Mouse (Mus musculus) erythroblast, embryonic 14.5 days (primary cell): ENCODE results near the gene Ppp4r1. TPM values are rescaled to one million over a fixed set of nuclear protein-coding genes. Genes with fewer than 3 reads are reported as not detected.

Source experiments
- H3K27me3 ChIP-seq: 2 replicates; pipeline ENCODE4 v1.6.1; 2012; ENCODE audit warnings: inconsistent platforms; ENCODE audit not compliant: control insufficient read depth
- H3K36me3 ChIP-seq: 2 replicates; pipeline ENCODE4 v1.6.1; 2012; ENCODE audit warnings: mild to moderate bottlenecking, inconsistent platforms; ENCODE audit not compliant: control insufficient read depth
- H3K4me1 ChIP-seq: 2 replicates; pipeline ENCODE4 v1.6.1; 2012; ENCODE audit warnings: inconsistent platforms; ENCODE audit not compliant: control insufficient read depth
- H3K4me3 ChIP-seq: replicated peaks from 2 replicates; pipeline ENCODE3; 2012; ENCODE audit warnings: moderate library complexity, mild to moderate bottlenecking, inconsistent platforms
- H3K9me3 ChIP-seq: 2 replicates; pipeline ENCODE4 v1.6.1; 2012; ENCODE audit warnings: low read length, inconsistent platforms, mixed read lengths; ENCODE audit not compliant: control insufficient read depth
- GATA1 ChIP-seq: IDR thresholded peaks from 2 replicates; pipeline ENCODE4 v1.6.1; 2012; ENCODE audit warnings: low read length, inconsistent platforms, mixed read lengths
- TAL1 ChIP-seq: IDR thresholded peaks from 3 replicates; pipeline ENCODE4 v1.6.1; 2012; ENCODE audit warnings: low read length, inconsistent platforms, mixed read lengths
- polyA plus RNA-seq: library from polyadenylated mRNA; stranded (reverse); fragments of >175 nt; gene quantifications from 2 replicates; pipeline ENCODE4 v1.2.3, GENCODE M21; 2012

Gene Ppp4r1
- polyA plus RNA-seq, 1 experiment = 0.14 TPM

DNA sequence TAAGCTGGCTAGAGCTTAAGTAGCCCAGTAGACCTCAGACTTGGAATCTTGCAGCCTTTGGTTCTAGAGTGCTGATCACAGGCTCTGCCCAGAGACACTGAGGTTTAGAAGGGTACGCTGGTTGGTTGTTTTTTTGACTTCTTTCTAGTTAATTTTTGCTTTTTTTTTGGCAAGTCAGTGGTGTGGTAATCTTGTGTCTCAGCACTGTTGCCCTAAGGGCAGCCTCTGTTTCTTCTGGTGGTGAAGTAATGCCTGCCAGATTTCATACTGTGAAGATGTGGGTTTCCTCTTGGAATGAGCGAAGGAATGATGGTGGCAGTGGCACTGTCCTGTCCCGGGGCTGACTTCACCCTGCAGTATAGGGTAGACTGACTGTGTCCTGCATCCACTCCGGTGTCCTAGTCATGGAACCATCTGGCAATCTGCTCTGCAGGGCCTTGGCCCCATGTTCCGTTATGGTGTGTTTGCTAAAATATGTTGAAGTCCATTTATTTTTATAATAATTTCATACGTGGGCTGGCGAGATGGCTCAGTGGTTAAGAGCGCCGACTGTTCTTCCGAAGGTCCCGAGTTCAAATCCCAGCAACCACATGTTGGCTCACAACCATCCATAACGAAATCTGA, 11.0 kb downstream of the Ppp4r1 start:
- Histone ChIP-seq H3K36me3 (peaks cover 10% of the 10 kb centered on the region; the same call in 1 of the 2 replicates), H3K27me3 (no peaks in the 10 kb centered on the region), H3K9me3 (no peaks in the 10 kb centered on the region), H3K4me1 (no peaks in the 10 kb centered on the region; the same call in 1 of the 2 replicates), H3K4me3 (no peak overlapping the region)
- TF ChIP-seq GATA1 (no peak), TAL1 (no peak)

GRCm38 (mm10) chr17:65794096-65794850, 11.9 kb downstream of the Ppp4r1 start:
- peaks cover 10% of the 10 kb centered on the region; the same call in 1 of the 2 replicates for H3K36me3 ChIP-seq
- no peaks in the 10 kb centered on the region for H3K9me3 ChIP-seq
- H3K4me1 ChIP-seq = peaks cover 2% of the 10 kb centered on the region
- TF ChIP-seq TAL1 (no peak), GATA1 (no peak)
- no peak overlapping the region for H3K4me3 ChIP-seq
- H3K27me3 ChIP-seq = no peaks in the 10 kb centered on the region

- no peak overlapping the region for H3K4me3 ChIP-seq
- no peaks in the 10 kb centered on the region for H3K27me3 ChIP-seq
- H3K4me1 ChIP-seq = peaks cover 11% of the 10 kb centered on the region
- H3K9me3 ChIP-seq = no peaks in the 10 kb centered on the region
- peaks cover 8% of the 10 kb centered on the region for H3K36me3 ChIP-seq
- TF ChIP-seq GATA1 (no peak), TAL1 (no peak)
These were observed 13.7 kb downstream of the Ppp4r1 start for GRCm38 (mm10) chr17:65796056-65796455.

DNA sequence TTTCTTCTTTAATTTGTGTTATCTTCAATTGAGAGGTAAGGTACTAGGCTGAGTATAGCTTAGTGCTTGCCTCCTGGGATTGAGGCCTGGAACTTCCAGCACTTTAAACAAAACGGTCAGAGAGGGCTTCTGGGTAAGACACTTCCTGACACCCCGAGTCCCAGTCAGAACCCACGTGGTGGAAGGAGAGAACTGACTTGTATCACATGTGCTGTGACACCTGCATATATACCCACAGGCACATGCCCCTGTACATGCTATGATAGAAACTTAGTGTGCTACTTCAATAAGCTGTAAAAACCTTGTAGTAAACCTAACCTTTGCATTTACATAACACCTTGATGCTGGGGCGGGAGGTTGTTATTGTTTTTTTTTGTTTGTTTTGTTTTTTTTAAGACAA, 16.1 kb downstream of the Ppp4r1 start:
- H3K27me3 ChIP-seq = no peaks in the 10 kb centered on the region
- H3K4me1 ChIP-seq = peaks cover 11% of the 10 kb centered on the region
- H3K4me3 ChIP-seq = no peak overlapping the region
- H3K36me3 ChIP-seq = peaks cover 14% of the 10 kb centered on the region
- TF ChIP-seq TAL1 = no peak
- no peak for TF ChIP-seq GATA1
- no peaks in the 10 kb centered on the region for H3K9me3 ChIP-seq

DNA sequence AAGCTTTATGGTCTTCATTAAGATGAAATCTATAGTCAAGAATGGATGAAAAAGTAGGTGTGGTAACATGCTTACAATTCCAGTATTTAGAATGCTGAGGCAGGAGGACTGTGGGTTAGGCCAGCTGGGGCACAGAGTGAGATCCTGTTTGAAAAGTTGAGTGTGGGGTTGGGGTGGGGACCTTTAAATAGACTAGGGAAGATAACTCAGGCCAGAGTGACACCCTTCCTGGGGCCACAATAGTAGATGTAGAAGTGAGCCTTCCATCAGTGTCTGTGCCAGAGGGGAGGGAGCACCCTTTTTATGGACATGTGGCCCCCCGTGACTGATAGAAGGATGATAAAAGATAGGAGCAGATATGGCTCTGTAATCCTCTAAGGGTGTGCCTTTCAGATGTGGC, 17.0 kb downstream of the Ppp4r1 start:
- Histone ChIP-seq H3K4me3 (no peak overlapping the region), H3K36me3 (peaks cover 13% of the 10 kb centered on the region), H3K4me1 (peaks cover 11% of the 10 kb centered on the region), H3K27me3 (no peaks in the 10 kb centered on the region), H3K9me3 (no peaks in the 10 kb centered on the region)
- TF ChIP-seq GATA1 (no peak), TAL1 (no peak)

DNA sequence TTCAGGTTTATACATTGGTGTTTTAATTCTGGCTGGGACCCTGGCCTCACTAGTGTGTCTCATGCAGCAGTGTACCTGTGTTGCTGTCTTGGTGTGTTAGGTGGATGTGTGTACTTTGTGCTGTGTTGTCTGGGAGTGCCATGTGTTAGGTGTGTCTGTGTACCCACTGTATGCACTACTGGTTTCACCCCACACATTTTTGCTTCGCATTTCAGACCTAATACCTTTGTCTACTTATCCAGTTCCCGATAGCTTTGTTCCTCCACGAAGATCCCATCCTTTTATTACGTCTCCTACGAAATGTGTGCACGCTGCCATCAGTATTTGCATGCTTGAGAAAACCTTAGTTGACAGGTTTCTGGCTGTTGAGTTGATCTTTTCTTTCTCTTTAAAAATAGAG, 18.1 kb downstream of the Ppp4r1 start:
- TF ChIP-seq TAL1 (no peak), GATA1 (no peak)
- H3K27me3 ChIP-seq = no peaks in the 10 kb centered on the region
- no peaks in the 10 kb centered on the region for H3K9me3 ChIP-seq
- no peak overlapping the region for H3K4me3 ChIP-seq
- H3K36me3 ChIP-seq = peaks cover 10% of the 10 kb centered on the region
- H3K4me1 ChIP-seq = peaks cover 11% of the 10 kb centered on the region

DNA sequence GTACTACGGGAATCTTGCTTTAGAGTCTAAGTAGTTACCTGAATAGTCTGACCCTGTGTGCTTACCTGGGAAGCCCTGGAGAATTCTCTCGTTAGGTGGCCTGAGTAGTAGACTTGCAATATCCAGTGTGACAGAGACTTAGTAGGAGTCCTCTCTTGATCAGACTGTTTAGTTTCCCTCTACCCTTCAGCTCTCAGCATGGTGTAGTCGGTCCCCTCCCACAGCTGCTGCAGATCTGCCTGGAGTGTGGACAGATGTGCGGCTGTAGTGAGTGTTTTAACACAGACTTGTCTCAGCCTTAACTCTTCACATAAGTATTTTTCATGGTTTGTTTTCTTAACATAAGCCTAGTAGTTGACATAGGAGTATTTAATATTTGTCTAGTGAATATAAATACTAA, 19.7 kb downstream of the Ppp4r1 start:
- no peaks in the 10 kb centered on the region for H3K27me3 ChIP-seq
- no peak for TF ChIP-seq GATA1
- no peak for TF ChIP-seq TAL1
- peaks cover 14% of the 10 kb centered on the region for H3K36me3 ChIP-seq
- H3K9me3 ChIP-seq = no peaks in the 10 kb centered on the region
- H3K4me1 ChIP-seq = peaks cover 11% of the 10 kb centered on the region
- no peak overlapping the region for H3K4me3 ChIP-seq

- peaks cover 25% of the 10 kb centered on the region for H3K36me3 ChIP-seq
These were observed 23.6 kb downstream of the Ppp4r1 start for GRCm38 (mm10) chr17:65805966-65806365.

GRCm38 (mm10) chr17:65806416-65806815, 24.0 kb downstream of the Ppp4r1 start:
- TF ChIP-seq GATA1 (no peak), TAL1 (no peak)
- Histone ChIP-seq H3K36me3 (peaks cover 29% of the 10 kb centered on the region), H3K4me3 (no peak overlapping the region), H3K9me3 (no peaks in the 10 kb centered on the region), H3K27me3 (no peaks in the 10 kb centered on the region), H3K4me1 (no peaks in the 10 kb centered on the region)

More at GRCm38 (mm10) chr17:65805966-65806365, 23.6 kb downstream of the Ppp4r1 start:
- no peaks in the 10 kb centered on the region for H3K4me1 ChIP-seq
- no peak overlapping the region for H3K4me3 ChIP-seq
- TF ChIP-seq TAL1 (no peak), GATA1 (no peak)
- H3K9me3 ChIP-seq = no peaks in the 10 kb centered on the region
- no peaks in the 10 kb centered on the region for H3K27me3 ChIP-seq
